Mouse (Mus musculus) kidney, adult 9 months (tissue): ENCODE results near the gene Rpl13a.
"Not testable (repeated sequence)": the region's sequence is repeated elsewhere in the genome, so short reads cannot be mapped to it uniquely, and the experiment has no call there.

Experiments used
- DNase-seq: peaks from one replicate; pipeline ENCODE4 v3.0.0; 2022

The Rpl13a gene

DNA sequence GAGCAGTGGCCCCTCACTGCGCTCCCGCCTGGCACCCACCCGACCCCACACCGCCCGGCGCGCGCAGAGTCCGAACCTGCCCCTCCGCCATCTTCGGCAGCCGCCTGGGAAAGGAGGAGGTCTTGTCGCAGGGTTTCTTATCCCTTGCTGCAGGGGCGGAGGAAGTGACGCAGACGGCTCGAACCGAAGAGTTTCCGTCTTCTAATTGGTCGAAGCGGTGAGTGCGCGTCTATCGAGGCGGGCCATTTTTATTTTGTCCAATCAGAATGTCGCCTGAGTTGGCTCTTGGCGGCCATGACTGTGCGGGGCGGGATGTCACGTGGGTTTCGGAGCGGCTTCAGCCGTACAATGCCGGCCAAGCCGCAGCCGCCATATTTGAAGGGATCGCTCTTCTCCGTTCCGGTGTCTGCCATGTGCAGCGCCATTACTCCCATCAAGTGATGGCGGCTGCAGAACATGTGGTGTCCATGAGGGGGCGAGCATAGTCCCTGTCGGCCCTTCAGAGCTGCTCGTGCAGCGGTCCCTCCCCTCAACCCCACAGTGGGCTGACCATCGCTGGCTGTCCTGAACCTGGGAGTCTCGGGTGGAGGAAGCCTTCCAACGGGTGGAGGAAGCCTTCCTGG, at the start of gene Rpl13a:
TSS of gene Rpl13a (minus strand) at position 138 of the 623 bp plus-strand sequence.
- peak; percentile 100 for DNase-seq

DNA sequence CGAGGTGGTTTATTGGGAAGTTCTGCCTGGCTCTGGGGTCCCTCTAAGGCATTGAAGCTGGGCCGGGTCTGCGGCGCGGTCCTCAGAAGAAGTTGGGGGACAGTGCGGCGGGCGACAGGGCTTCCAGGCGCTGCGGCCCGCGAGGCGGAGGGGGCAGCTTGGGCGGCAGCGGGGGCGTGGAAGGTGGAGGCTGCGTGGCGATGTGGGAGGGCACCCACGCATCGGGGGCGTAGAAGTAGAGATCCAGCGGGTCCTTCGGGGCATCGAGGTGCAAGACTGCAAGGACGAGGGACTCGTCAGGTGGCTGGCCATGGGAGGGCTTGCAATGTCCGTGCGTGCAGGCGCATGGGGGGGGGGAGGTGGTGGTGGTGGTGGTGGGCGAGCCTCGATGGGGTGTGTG, 47.8 kb upstream of the Rpl13a start:
- DNase-seq = no peak

- no peak for DNase-seq
Observed at GRCm38 (mm10) chr7:45175929-45176328, 47.4 kb upstream of the Rpl13a start.

- no peak for DNase-seq
Observed at GRCm38 (mm10) chr7:45175398-45175797, 46.8 kb upstream of the Rpl13a start.

- DNase-seq = no peak
Observed at GRCm38 (mm10) chr7:45174567-45175280, 46.2 kb upstream of the Rpl13a start.

GRCm38 (mm10) chr7:45173772-45174171, 45.2 kb upstream of the Rpl13a start:
- DNase-seq = not testable (repeated sequence)

- peak; percentile 22 for DNase-seq
Observed at GRCm38 (mm10) chr7:45172974-45173373, 44.4 kb upstream of the Rpl13a start.

GRCm38 (mm10) chr7:45169495-45169894, 40.9 kb upstream of the Rpl13a start:
- no peak for DNase-seq

DNA sequence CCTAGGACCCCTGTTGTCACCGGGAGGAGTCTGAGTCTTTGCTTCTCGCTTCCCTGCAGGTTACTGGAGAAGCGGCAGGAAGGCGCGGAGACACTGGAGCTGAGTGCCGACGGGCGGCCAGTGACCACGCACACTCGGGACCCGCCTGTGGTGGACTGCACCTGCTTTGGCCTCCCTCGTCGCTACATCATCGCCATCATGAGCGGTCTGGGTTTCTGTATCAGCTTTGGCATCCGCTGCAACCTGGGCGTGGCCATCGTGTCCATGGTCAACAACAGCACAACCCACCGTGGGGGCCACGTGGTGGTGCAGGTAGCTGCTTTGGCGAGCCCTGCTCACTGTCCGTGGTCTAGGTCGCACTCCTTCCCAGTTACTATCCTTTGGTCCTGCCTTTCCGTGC, 40.1 kb upstream of the Rpl13a start:
- DNase-seq = no peak

DNA sequence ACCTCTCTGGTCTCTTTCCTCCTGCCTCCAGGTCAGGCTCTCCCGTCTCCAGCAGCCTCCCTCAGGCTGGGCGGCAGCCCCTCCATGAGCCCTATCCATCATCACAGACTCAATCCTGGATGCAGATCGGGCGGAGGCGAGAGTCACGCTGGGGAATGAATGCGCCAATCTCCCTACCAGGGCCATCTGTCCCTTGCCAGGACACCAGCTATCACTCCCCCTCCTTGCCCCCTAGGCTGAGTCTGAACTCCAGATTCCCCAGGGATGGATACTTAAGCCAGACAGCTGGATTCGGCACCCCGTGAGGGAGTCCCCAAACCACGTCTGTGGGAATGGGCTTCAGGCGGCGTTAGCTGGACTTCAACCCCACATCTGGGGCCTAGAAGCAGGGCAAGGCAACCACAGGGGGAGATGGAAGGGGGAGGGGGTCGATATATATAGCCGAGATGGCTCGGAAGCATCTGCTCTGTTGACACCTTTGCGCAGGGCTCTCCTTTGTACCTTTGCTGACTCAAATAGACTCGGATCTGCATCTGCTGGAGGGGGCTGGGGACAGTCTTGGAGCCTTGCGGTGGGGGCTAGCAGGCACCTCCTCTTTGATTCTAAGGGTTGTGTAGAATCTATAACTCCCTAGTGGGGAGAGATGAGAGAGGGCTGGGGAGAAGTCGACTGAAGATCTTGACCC, 39.3 kb upstream of the Rpl13a start:
- DNase-seq = no peak

DNA sequence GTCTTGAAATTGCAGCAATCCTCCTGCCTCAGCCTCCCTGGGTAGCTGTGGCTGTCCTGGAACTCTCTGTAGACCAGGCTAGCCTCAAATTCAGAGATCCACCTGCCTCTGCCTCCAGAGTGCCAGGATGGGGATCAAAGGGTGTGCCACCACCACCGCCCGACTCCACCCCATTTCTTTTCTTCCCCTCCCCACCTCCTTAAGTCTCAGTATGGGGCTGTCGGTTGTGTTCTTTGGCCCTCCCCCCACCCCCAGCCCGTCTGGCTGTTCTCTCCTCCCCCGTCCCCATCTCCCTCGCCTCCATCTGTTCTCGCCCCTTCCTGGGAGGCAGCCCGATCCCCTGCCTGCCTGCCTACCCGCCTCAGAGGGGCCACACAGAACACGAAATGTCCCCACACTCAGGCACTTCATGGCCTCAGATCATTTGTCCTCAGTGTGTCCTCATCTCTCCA, 38.4 kb upstream of the Rpl13a start:
- no peak for DNase-seq

DNA sequence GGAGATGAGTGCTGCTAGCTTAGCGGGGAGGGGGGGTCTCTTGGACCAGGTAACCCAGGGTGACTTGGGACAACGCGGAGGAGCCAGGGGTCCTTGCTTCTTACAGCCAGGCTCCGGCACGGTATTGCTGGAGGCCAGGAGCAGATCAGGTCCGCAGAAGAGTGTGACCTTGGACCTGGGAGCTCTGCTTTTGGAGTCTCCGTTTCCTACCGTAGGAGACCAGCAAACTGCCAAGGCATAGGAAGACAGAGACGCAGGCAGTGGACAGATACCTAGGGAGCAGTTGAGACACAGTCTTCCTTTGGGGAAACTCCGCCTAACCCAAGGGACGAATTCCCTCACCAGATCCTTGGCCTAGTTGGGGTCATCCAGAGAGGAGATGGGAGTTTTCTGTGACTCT, 37.1 kb upstream of the Rpl13a start:
- DNase-seq = no peak

DNA sequence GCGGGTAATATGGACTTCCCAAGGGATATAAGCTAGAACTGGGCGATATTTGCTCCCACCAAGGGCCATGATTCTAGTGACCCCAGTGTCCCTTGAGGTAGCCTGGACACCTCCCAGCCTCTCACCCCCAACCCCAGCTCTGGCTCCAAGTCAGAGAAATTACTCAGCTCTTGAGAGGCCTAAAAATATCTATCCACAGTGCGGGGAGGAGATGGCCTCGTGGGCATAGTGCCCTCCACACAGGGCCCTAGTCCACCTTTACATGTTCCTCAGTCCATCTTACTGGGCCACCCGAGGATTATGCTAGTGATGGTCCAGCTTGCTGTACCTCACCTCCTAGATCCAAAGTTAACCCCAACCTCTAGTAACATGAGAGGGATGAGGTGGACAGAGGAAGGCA, 36.3 kb upstream of the Rpl13a start:
- no peak for DNase-seq

DNA sequence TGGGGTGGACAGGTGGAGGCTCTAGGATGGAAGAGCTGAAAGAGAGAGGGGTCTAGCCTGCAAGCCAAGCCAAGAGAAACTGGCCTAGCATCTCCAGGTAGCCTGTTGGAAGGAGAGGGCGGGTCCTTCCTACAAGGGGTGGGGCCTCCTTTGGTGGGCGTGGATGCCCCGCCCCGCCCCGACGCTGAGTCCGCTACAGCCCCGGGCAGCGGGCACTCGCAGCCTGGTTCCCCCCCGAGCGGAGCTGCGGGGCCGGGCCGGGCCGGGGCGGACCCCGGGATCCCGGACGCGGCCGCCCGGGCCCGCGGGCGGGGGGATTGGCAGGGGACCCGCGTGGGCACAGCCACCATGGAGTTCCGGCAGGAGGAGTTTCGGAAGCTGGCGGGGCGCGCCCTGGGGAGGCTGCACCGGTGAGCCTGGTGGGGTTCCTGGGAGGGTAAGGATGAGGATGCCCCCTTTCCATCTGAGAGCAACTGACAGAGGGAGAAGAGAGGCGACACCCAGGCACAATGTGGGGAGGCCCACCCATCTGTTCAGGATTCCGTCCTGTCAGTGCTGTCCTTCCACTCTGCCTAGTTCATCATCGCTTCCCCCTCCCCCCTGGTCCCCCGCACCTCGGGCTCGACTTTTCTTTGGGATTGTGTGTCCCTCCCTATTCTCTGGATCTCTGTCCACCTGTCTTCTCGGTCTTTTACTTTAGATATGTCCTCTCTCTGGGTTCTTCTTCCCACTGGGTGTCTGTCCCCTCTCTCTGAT, 35.4 kb upstream of the Rpl13a start, which contains the start of gene Slc17a7:
TSS of gene Slc17a7 (plus strand) at position 215 of the 756 bp plus-strand sequence.
- DNase-seq = peak; percentile 31

GRCm38 (mm10) chr7:45162996-45163615, 34.5 kb upstream of the Rpl13a start:
- no peak for DNase-seq

- no peak for DNase-seq
Observed at GRCm38 (mm10) chr7:45162551-45162950, 34.0 kb upstream of the Rpl13a start.

GRCm38 (mm10) chr7:45161612-45162473, 33.3 kb upstream of the Rpl13a start:
- peak; percentile 89 for DNase-seq

DNA sequence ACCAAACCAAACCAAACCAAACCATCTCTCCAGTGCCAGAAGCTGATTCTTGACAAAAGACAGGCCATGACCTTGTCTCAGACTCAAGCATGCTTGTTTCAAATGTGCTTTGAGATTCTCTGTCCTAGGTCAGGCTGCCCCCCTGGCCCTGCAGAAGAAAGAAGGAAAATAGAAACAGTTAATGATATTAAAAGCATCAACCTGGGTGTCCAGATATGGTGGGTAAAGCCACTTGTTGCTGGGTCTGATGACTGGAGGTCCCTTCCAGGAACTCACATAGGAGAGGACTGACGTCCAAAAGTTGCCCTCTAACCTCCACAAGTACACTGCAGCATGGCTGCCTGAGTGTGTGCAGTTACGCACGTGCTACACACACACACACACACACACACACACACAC, 32.3 kb upstream of the Rpl13a start:
- no peak for DNase-seq

GRCm38 (mm10) chr7:45160316-45160800, 31.8 kb upstream of the Rpl13a start:
- DNase-seq = no peak

DNA sequence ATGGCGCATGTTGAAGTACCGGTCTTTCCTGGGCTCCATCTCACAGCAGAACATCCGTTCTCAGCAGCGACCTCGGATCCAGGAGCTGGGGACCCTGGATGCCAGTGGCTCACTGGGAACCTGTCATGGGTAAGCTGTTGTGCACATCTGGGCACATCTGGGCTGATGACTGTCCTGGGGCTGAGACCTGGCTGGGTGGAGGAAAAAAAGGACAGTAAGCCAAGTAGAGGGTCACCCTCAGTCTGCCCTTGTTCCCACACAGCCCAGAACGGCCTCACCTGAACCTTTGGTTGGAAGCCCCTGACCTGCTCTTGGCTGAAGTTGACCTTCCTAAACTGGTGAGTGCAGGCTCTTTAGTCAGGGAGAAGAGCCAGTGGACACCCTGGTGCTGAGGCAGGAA, 30.4 kb upstream of the Rpl13a start:
- DNase-seq = no peak

DNA sequence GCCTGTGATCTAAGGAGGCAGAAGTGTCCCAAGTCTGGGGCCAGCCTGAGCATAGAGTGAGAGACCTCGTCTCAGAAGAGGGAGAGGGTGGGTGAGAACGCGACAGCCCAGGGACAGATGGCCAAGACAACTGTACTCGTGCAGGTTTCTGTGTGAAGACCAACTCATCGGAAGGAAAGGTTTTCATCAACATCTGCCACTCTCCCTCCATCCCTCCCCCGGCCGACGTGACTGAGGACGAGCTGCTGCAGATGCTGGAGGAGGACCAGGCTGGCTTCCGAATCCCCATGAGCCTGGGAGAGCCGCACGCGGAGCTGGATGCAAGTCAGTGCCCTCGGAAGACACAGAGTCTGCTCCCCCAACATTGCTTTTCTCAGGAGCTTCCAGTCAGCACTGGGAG, 28.9 kb upstream of the Rpl13a start:
- no peak for DNase-seq

GRCm38 (mm10) chr7:45156206-45156605, 27.6 kb upstream of the Rpl13a start:
- no peak for DNase-seq
